Mouse (Mus musculus) megakaryocyte-erythroid progenitor cell, adult 5 weeks (primary cell): ENCODE measurements around the gene Fasn. TPM values are rescaled to one million over a fixed set of nuclear protein-coding genes. Genes with fewer than 3 reads are reported as not detected.

Experiments used
- polyA plus RNA-seq: library from polyadenylated mRNA; stranded (reverse); fragments of >175 nt; gene quantifications from 2 replicates; pipeline ENCODE4 v1.2.3, GENCODE M21; 2012

The Fasn gene
- polyA plus RNA-seq: 256 and 260 TPM in 2 replicates

DNA sequence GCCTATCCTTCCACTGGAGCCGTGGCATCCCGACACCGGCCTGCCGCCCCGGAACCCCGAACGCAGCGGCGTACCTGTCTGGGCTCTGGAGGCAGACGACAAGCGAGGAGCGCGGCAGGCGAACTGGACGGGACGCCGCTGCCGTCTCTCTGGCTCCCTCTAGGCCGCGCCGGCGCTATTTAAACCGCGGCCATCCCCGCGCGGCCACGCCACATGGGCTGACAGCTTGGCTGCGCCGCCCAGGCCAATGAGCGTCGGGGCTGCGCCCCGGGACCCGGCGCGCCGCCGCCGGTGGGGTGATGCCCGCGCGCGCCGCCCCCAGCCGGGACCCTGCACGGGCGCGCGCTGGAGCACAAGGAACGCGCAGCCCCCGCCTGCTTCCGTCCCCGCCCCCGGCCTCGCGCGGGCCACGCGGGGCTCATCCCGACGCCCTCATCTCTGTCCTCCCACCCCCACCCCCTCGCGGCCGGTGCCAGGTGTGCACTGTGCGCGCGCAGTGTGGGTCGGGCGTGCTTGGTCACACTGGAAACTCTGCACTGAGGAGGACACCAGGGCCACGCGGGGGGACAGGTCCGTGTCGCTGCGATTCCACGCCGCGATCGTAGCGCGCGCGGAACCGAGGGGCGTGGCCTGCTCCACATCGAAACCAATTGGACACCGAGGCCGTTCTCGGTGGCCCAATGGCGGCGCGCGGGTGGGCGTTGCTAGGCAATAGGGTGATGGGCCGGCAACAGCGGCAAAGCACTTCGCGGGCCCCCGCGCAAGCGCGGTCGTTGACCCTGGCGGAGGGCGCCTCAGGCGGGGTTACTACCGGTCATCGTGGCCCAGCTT is at the start of gene Fasn:
Gene Fasn, minus strand, starts transcription at position 592 of the 831 bp plus-strand sequence.

GRCm38 (mm10) chr11:120795756-120796613 is 28.4 kb downstream of the Fasn start, which contains the start of gene Dus1l:
Gene Dus1l, minus strand, starts transcription at chr11:120796403.

DNA sequence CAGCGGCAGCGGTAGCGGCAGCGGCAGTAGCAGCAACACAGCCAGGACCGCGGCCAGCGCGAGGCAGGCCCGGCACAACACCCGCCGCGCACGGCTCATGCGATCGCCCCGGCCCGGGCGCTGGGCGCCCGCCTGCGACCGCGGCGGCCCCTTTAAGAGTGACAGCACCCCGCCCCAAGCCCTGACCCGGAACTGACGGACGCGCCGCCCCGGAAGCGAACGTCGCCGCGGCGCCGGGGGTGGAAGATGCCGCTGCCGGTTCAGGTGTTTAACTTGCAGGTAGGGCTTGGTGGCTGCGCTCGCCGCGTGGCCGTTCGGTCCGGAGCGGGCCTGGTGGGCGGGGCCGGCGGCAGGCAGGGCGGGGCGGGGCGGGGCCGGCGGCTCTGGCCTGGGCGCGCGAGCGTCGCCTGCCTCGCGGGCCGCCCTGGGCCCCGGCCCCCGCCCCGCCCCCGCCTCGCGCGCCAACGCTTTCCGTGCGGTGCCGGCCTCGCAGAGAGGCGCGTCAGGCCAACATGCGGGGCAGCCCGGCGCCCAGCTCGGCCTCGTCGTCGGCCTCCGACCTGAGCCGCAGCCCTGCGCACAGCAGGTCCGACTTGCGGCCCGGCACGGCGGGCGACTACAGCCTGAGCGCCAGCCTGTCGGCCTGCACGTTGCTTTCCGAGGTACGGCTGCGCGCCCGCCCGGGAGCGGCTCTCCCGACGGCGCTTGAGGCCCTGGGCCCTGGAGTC is 40.1 kb downstream of the Fasn start, which contains the start of the genes Rfng and Gps1:
Gene Rfng, minus strand, starts transcription at position 144 of the 728 bp plus-strand sequence.
Gene Gps1, plus strand, starts transcription at position 209 of the 728 bp plus-strand sequence.

DNA sequence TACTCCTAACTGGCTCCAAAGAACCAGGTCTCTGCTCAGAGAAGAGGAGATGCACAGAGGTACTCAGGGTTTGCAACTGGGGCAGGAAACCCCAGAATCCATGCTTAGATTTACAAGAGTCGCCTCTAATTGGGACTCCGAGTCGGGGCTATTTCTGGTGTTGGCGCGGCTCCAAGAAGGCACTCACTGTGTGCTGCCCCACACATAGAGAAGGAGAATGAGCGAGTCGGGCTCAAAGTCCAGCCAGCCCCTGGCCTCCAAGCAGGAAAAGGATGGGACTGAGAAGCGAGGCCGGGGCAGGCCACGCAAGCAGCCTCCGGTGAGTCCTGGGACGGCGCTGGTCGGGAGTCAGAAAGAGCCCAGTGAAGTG is 61.7 kb downstream of the Fasn start, which contains the start of gene Hmga1b:
Gene Hmga1b, plus strand, starts transcription at position 123 of the 370 bp plus-strand sequence.

Other genes with a start within 250 kb of the Fasn start
- gene Arhgdia, start 242.9 kb downstream of the Fasn start, polyA plus RNA-seq: 1,098 and 1,284 TPM in 2 replicates
- 339 and 360 TPM in 2 replicates for gene Alyref, start 226.2 kb downstream of the Fasn start, polyA plus RNA-seq
- 111 and 156 TPM in 2 replicates for gene Anapc11, start 226.1 kb downstream of the Fasn start, polyA plus RNA-seq
- 1.6 and 2.9 TPM in 2 replicates for gene Npb, start 216.1 kb downstream of the Fasn start, polyA plus RNA-seq
- gene Pcyt2, start 206.6 kb downstream of the Fasn start, polyA plus RNA-seq: 93.8 and 116 TPM in 2 replicates
- 246 and 280 TPM in 2 replicates for gene Sirt7, start 199.3 kb downstream of the Fasn start, polyA plus RNA-seq
- 51.4 and 66.1 TPM in 2 replicates for gene Mafg, start 190.9 kb downstream of the Fasn start, polyA plus RNA-seq
- gene Pycr1, start 180.8 kb downstream of the Fasn start, polyA plus RNA-seq: 1.2 and 1.5 TPM in 2 replicates
- gene Myadml2, start 176.4 kb downstream of the Fasn start, polyA plus RNA-seq: 0.05 TPM in 1 of 2 replicates, not detected in the other
- gene Notum, start 163.4 kb downstream of the Fasn start, polyA plus RNA-seq: 0.17 and 0.18 TPM in 2 replicates
- gene Aspscr1, start 151.6 kb downstream of the Fasn start, polyA plus RNA-seq: 360 and 376 TPM in 2 replicates
- 97.1 and 99.7 TPM in 2 replicates for gene Cenpx, start 110.8 kb downstream of the Fasn start, polyA plus RNA-seq
- gene Lrrc45, start 110.6 kb downstream of the Fasn start, polyA plus RNA-seq: 59.1 and 87.9 TPM in 2 replicates
- gene Rac3, start 103.1 kb downstream of the Fasn start, polyA plus RNA-seq: 5.4 and 8.3 TPM in 2 replicates
- gene Dcxr, start 97.3 kb downstream of the Fasn start, polyA plus RNA-seq: 32.0 and 32.8 TPM in 2 replicates
- gene Cbr2, start 92.4 kb downstream of the Fasn start, polyA plus RNA-seq: not detected in 2 replicates
- gene Hmga1b, start 61.8 kb downstream of the Fasn start, polyA plus RNA-seq: 38.6 and 45.6 TPM in 2 replicates
- 54.4 and 68.5 TPM in 2 replicates for gene Rfng, start 40.3 kb downstream of the Fasn start, polyA plus RNA-seq
- 52.0 and 53.8 TPM in 2 replicates for gene Gps1, start 40.3 kb downstream of the Fasn start, polyA plus RNA-seq
- 131 and 148 TPM in 2 replicates for gene Dus1l, start 28.1 kb downstream of the Fasn start, polyA plus RNA-seq
- 5.9 and 8.1 TPM in 2 replicates for gene Ccdc57, start 108.3 kb upstream of the Fasn start, polyA plus RNA-seq
- 15.1 and 25.3 TPM in 2 replicates for gene Slc16a3, start 123.9 kb upstream of the Fasn start, polyA plus RNA-seq
- gene Csnk1d, start 166.8 kb upstream of the Fasn start, polyA plus RNA-seq: 177 and 184 TPM in 2 replicates
- gene Cd7, start 214.9 kb upstream of the Fasn start, polyA plus RNA-seq: 9.9 and 11.8 TPM in 2 replicates
- not detected in 2 replicates for gene Sectm1b, start 239.0 kb upstream of the Fasn start, polyA plus RNA-seq